Mouse (Mus musculus) 416B (cell line): ENCODE measurements at regions not wholly inside any gene's neighbourhood (a gene's known extent, or its start where the extent isn't known, plus 50 kb on each side); places are given as distances from the start of the nearest gene placed in this dataset.
A peak's percentile ranks its signal among the peaks of the same experiment; 100 is the strongest.
"Not testable (repeated sequence)": the region's sequence is repeated elsewhere in the genome, so short reads cannot be mapped to it uniquely, and the experiment has no call there.

Experiments used
- DNase-seq: peaks from one replicate; pipeline ENCODE4 v3.0.0; 2011; ENCODE audit warnings: low read depth

- DNase-seq = no peak
Measured at GRCm38 (mm10) chr1:194565574-194565973, 52.4 kb upstream of the Plxna2 start.

DNA sequence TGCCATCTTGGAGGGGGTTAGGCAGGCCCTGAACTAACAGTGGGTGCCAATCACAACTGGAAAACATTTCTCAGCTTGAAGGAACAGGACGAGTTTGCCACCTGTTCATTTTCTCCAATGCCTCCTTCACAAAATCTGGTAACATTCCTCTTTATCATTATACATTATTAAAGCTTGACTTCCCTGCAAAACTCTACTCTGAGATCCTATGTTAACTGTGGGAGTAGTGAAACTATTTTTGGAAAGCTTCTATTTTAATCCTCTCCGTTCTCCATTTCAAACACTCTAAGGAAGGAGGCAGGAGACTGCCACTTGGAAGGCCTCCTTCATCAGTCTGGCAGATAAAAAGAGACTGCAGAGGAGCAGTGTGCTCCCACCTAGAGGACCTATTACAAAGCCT lies 54.1 kb upstream of the Plxna2 start:
- no peak for DNase-seq

GRCm38 (mm10) chr1:194561098-194561497 lies 56.9 kb upstream of the Plxna2 start:
- no peak for DNase-seq

DNA sequence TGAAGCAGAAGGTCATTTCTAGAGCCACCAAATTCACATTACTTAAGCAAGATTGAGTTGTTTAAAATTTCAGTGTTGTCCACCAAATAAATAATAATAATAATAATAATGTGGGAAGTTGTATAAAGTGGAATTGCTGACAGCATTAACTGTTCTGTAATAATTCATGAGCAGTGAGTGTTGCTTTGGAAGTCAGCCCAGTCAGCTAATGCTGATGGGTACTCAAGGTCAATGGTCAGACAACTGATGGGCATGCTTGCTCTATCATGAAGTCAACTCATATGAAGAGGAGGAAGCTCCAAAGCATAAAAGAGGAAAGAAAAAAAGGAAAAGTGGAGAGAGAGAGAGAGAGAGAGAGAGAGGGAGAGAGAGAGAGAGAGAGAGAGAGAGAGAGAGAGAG lies 69.4 kb upstream of the Plxna2 start:
- no peak for DNase-seq

GRCm38 (mm10) chr1:194548243-194548642 lies 69.8 kb upstream of the Plxna2 start:
- DNase-seq = no peak

DNA sequence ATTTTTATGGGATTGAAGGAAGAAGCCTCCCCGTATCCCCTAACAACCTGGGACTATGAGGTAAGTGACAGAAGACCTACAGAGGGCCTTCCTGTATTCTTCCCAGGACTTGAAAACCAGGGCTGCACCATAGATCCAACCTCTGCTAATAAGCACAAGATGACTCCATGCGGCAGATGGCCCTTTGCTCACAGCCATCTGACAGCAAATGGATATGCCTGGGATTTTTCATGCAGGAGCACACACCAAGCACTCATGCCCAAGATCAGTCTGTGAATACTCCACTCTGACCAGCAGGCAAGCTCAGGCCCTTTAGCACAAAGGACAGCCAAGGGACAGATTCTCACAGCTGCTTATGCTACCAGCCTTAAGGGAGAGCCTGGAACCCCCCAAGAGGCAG lies 77.1 kb upstream of the Plxna2 start:
- DNase-seq = no peak

DNA sequence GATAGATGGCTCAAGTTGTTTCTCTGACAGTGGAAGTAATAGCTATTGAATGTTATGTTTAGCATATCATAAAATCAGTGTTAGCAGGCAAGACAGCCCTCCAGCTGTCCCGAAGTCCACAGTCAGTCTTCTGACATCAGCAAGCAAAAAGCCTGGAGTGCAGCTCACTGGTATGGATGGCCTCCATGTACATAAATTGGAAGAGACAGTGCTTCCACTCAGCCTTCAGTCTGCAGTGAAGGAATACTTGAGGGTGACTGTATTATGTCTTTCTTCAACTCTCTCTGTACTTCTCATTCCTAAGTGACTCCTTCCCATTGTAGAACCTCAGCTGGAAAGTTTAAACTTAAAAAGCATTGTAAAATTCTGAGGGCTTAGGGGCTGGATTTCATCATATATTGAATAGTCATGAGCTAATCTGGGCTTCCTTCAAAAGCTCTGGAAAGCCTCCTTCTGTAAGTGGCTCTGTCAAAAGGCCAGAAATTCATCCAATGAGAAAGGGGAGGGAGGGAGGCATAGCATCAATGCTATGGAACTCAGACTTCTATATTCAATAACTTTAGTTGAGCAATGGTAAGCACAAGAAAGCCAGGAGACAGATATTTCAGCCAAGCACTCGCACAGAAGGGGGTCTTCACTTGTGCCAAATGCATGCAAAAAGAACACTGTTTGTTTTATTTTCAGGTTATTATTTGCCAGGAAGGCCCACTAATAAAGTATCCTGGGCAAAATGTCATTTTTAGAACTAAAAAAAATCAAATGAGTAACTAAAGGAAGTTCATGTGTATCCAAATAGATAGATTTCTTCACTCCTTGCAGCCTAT lies 90.5 kb upstream of the Plxna2 start:
- DNase-seq = no peak

DNA sequence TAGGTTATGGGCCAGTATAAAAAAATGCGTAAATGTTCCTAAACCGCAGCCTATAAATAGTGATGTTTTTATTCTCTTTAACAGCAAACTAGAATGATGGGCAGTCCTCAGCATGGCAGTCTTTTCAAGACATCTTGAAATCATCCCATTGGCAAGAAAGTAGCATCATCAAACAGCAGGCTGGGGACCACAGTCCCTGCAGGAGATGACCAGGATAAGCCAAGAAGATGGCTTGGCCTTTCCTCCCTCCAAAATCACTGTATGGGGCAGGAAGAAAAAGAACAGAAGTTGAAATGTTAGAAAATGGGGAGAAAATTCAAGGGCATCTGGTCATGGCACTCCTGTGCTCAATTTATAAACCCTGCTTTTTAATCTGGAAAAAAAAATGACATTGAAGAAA lies 93.0 kb upstream of the Plxna2 start:
- no peak for DNase-seq

GRCm38 (mm10) chr1:194521216-194521615 lies 96.8 kb upstream of the Plxna2 start:
- no peak for DNase-seq

- DNase-seq = no peak
Measured at GRCm38 (mm10) chr1:194519509-194520220, 98.4 kb upstream of the Plxna2 start.

DNA sequence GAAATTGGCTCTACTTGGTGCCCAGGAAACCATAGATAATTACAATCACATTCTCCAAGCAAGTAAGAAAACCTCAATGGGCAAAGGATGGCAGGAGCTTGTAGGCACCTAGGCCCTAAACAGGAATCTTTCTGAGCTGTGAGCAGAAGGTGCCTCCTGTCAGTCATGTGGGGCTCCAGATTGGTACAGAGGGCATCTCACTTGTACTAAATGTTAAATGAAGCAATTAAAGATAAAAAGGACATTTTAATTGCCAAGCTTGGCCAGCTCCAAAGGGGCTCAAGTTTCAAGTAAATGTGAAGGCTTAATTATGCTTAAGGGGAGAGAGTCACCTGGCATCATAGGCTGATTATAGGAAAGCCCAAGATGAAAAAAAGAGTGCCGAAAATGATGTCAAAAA lies 101.9 kb upstream of the Plxna2 start:
- no peak for DNase-seq

DNA sequence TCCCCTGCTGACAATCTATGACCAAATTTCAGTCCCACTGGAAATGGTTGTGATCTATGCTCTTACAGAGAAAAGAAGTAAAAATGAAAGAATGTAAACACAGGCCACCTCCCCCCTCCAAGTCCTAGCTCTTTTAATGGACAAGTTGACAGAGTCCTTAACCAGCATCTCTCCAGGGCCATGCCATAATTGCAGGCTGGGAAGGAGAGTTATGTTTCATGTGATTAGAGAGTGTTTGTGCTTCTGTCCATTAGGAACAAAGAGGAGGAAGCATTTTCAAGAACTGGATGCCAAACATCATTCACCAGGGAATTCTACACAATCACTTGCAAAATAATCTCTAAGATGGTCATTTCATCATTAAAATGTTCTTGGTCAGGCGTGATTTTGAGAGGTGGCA lies 109.7 kb upstream of the Plxna2 start:
- no peak for DNase-seq

DNA sequence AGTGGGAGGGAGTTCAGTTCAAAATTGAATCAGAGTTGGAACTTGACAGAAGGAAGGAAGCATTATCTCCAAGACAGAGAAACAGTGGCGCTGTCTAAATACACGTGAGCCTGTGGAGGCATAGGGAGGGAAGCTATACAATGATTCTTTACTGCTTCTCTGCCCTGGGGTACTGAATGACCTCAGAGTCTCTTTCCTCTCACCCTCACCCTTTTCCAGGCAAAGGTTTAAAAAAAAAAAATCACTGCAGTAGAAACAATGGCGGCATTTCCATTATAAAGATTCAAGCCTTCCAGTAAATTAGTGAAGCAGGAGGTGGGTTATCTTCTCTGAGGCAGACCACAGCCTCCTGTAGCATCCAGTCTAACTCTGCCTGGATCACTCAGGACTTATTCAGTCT lies 112.2 kb upstream of the Plxna2 start:
- no peak for DNase-seq

DNA sequence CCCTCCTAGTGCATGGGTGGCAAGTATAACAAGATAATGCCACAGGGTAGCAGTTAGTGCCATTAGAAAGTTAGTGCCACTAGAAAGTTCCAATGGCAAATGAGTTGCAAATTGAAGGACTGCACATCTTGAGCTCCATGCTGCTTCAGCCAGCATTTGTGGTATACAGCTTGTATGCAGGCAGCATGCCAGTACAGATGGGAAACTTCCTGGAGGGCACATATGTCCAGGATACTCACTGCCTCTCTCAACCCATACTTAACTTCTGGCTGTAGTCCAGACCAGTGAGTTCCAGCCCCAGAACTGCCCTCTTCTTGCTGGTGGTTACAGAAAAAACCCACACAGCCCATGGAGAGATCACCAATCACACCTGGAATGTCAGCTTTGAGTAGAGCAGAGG lies 113.8 kb upstream of the Plxna2 start:
- DNase-seq = no peak

DNA sequence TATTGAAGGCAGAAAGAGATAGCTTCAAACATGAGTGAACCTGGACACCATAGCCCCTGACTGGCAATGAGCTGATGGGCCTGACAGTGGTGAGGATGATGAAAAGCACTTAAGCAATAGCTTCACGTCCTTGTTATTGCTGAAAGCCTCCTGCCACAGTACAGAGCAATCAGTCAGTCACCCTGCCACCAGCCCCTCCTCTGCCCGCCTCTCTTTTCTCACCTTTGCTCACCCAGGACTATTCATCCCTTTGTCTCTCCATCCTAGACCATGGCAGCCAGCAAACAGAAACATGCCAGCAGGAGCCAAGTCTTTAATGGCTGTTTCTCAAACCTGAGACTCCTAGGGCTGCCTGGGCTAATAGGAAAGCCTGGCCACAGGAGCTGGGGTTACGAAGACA lies 114.5 kb upstream of the Plxna2 start:
- no peak for DNase-seq

- DNase-seq = no peak
Measured at GRCm38 (mm10) chr1:194496424-194496823, 121.6 kb upstream of the Plxna2 start.

GRCm38 (mm10) chr1:194491111-194491510 lies 126.9 kb upstream of the Plxna2 start:
- no peak for DNase-seq

GRCm38 (mm10) chr1:194488126-194488525 lies 129.9 kb upstream of the Plxna2 start:
- DNase-seq = no peak

DNA sequence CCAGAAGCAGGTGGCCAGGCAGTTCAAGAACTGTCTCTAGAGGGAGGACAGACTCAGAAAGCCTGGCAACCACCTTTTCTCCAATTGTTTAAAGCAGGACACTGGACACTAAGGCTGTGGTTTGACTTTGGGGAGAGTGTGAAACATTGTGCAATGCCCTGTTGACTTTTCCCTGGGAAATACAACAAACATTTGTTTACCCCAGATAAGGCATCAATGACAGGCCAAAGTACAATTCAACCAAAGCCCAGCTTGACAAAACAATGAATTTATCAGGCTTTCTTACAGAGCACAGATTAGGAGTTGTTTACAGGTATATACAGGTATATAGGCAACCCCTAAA lies 135.3 kb upstream of the Plxna2 start:
- DNase-seq = no peak

- peak; percentile 63 for DNase-seq
Measured at GRCm38 (mm10) chr1:194482001-194482716, 135.9 kb upstream of the Plxna2 start.

DNA sequence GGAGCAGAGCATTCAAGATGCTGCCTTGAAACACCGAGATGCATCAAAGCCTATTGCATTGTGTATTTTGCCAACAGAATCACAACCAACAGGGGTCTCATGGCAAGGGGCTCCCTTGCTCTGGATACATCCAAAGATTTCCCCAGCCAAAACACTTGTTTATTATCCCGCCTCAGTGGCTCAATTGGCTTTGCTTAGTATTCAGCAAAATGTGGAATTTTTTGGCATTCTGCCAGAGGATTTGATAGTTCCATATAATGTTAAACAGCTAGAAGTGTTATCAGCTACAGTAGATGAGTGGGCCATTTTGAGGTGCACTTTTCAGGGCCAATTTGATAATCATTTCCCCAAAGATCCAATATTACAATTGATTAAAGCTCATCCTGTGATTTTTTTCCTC lies 146.7 kb upstream of the Plxna2 start:
- not testable (repeated sequence) for DNase-seq

- DNase-seq = no peak
Measured at GRCm38 (mm10) chr1:194452480-194452879, 165.5 kb upstream of the Plxna2 start.

GRCm38 (mm10) chr1:194443681-194444080 lies 174.3 kb upstream of the Plxna2 start:
- DNase-seq = no peak
